Mouse (Mus musculus) liver, adult 2 months (tissue): ENCODE data around the gene Rad51b.

Experiments used
- CTCF ChIP-seq: fragments of 200-500 bp; IDR thresholded peaks from 2 replicates; pipeline ENCODE4 v1.5.1; 2011; ENCODE audit warnings: low read depth, low read length, control low read depth
- POLR2A ChIP-seq: fragments of 200-500 bp; IDR thresholded peaks from 2 replicates; pipeline ENCODE4 v1.6.1; 2011; ENCODE audit warnings: low read length, control low read depth; ENCODE audit not compliant: insufficient read depth; ENCODE audit errors: extremely low read depth

GRCm38 (mm10) chr12:79687683-79688386 is 390.8 kb downstream of the Rad51b start:
- TF ChIP-seq POLR2A (no peak), CTCF (no peak)
